Mouse (Mus musculus) skeletal muscle tissue, adult 2 months (tissue): ENCODE data around the gene Cyp27b1.
A peak's percentile ranks its signal among the peaks of the same experiment; 100 is the strongest.
"Not testable (repeated sequence)": the region's sequence is repeated elsewhere in the genome, so short reads cannot be mapped to it uniquely, and the experiment has no call there.

Source experiments
- DNase-seq: peaks from one replicate; pipeline ENCODE4 v3.0.0-alpha.2; 2012; ENCODE audit warnings: low read depth, low spot score

Gene Cyp27b1

DNA sequence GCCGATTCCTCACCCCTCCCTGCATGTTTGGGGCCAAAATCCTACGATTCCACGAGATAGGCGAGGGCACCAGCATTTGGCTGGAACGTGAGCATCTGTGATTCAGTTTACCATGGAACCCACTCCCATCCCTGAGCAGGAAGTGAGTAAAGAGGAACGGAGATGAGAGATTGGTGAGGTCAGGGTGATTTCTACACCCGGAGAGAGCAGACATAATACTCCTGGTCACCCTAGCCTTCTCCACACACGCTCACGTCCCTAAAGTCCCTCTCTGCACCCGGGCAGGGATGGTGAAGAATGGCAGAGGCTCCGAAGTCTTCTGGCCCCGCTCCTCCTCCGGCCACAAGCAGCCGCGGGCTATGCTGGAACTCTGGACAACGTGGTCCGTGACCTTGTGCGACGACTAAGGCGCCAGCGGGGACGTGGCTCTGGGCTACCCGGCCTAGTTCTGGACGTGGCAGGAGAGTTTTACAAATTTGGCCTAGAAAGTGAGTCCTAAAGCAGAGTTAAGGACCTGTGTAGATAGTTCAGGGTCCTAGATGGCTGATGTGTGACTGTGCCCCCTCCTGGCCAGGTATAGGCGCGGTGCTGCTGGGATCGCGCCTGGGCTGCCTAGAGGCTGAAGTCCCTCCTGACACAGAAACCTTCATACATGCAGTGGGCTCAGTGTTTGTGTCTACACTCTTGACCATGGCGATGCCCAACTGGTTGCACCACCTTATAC is 1.5 kb downstream of the Cyp27b1 start:
- no peak for DNase-seq

DNA sequence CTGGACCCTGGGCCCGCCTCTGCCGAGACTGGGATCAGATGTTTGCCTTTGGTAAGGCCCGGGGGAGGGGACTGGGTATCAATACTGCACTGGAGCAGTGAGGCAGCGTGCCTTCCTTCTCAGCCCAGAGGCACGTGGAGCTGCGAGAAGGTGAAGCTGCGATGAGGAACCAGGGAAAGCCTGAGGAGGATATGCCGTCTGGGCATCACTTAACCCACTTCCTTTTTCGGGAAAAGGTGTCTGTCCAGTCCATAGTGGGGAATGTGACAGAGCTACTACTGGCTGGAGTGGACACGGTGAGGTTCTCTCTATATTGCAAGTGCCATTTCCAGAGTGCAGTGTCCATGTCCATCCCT is 2.0 kb downstream of the Cyp27b1 start:
- DNase-seq, result no peak

DNA sequence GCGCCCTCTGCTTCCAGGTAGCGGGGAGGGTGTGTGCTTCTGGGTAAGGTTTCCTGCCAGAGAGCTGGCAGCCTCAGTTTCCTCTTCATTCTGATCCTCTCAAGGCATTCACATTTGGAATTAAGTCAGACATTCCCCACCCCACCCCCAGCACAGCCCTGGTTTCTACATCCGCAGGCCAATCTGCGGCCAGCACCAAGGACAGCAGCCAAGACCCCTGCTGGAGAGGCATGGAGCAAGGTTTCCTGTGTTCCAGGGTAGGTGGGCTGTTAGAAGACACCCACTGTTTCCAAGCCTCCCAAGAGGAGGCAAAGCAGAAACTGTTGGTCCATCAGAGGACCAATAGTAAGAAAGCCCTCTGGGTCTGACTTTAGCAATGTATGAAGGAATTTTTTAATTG is 6.6 kb downstream of the Cyp27b1 start:
- DNase-seq, result no peak

DNA sequence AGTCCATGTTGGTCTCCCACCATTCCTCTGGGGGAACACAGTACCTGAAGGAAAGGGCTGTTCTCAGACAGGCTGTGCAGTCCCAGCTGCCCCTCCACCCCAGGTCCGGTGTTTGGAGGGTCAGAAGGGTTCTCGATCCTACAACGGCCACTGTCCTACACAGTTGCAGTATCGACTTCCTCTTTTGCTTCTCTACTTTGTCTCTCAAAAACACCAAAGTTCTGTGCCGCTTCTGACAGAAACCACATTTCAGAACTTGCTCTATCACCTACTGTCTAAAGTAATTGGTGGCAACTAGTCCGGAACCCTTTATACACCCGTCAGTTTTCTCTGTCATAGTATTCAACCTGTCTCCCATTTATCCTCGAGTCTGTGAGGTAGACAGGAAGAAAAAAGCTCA is 7.4 kb downstream of the Cyp27b1 start:
- no peak for DNase-seq

DNA sequence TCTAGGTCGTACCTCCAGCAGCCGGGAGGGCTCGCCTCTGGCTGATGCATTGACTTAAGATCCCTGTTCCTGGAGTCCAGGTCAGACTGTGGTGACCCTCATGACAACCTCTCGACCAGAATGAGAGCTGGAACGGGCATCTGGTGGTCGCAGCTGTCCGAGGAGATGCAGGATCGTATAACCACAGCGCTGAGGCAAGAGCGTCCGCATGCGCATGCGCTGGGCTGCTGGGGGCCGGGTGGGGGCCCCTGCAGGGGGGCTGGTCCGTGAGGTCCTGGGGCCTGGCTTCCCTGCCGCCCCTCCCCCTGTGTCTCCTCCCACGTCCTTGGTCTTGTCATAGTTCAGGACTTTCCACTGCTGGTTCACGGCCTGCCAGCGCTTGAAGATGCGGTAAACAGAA is 8.4 kb downstream of the Cyp27b1 start:
- DNase-seq, result no peak

GRCm38 (mm10) chr10:127058161-127058560 is 10.1 kb downstream of the Cyp27b1 start:
- no peak for DNase-seq

DNA sequence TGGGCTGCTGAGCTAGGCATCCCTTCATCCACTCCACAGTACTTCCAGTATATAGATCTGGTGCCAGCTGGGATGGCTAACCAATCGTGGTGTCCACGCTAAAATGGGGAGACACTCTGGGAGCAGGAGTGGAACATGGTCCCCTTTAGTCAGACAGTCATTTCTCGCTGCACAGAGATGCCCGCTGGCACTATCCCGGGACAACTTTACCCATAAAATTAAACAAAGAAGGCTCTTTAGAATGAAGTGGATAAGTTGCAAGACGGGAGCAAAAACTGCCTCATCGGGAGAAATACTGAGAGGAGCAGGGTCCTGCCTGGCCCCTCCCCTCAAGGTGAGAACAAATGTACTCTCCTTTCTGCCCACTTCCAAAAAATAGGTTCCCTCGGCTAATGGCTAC is 10.7 kb downstream of the Cyp27b1 start:
- no peak for DNase-seq

GRCm38 (mm10) chr10:127059174-127059967 is 11.3 kb downstream of the Cyp27b1 start:
- no peak for DNase-seq

DNA sequence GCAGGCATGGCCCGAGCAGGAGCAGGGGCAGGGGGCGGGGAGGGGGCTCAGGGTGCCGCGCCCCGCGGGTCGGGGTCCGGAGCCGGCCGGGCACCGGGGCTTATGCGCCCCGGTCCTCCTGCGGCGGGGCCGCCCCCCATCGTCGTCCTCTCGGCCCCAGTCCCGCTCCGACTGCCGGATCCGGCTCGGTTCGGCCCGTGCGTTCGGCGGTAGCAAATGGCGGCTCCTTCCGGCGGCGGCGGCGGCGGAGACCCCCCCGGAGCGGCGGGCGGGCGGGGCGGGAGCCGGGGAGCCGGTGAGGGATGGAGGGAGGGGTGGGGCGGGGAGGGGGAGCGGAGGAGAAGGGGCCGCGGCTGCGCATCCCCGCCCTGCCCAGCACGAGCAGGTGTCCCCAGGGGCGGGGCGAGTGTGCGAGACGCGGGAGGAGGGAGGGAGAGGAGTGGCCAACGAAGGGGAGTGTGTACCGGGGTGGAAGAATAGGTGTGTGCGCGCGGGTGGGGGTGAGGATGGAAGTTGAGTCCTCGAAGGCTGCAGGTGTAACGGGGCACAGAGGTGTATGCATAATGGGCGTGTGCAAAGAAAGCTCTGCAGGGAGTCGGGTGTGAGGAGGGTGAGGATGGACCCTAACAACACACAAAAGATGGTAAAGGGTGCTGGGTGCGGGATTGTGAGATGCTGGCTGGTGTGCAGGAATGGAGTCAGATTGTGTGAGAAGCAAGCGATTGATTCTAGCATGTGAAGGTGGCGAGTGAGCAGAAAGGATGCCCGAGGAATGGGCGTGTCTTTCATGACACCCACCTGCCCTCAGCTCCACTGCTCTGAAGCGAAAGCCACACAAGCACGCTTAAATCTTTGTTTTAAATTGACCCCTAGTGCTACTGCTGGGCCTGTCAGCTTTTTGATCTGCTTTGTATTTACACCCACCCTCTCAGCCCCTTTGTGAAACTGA is 12.2 kb downstream of the Cyp27b1 start, which contains the start of gene March9:
Gene March9 (minus strand): TSS at position 217 of the 949 bp plus-strand sequence.
- DNase-seq, result no peak

GRCm38 (mm10) chr10:127061085-127061484 is 13.0 kb downstream of the Cyp27b1 start:
- DNase-seq, result no peak

GRCm38 (mm10) chr10:127061513-127061912 is 13.5 kb downstream of the Cyp27b1 start:
- no peak for DNase-seq

DNA sequence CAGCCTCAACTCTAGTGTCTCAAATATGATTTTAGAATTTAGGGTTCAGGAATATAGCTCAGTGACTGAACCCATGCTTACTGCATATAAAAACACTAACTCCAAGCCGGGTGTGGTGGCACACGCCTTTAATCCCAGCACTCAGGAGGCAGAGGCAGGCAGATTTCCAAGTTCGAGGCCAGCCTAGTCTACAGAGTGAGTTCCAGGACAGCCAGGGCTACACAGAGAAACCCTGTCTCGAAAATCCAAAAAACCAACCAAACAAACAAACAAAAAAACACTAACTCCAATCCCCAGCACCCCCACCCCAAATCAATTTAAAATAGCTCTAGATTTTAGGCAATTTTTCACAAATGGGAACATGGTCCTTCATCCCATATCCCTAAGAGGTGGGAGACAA is 14.1 kb downstream of the Cyp27b1 start:
- not testable (repeated sequence) for DNase-seq

- no peak for DNase-seq
Observed at GRCm38 (mm10) chr10:127062503-127062902, 14.5 kb downstream of the Cyp27b1 start.

DNA sequence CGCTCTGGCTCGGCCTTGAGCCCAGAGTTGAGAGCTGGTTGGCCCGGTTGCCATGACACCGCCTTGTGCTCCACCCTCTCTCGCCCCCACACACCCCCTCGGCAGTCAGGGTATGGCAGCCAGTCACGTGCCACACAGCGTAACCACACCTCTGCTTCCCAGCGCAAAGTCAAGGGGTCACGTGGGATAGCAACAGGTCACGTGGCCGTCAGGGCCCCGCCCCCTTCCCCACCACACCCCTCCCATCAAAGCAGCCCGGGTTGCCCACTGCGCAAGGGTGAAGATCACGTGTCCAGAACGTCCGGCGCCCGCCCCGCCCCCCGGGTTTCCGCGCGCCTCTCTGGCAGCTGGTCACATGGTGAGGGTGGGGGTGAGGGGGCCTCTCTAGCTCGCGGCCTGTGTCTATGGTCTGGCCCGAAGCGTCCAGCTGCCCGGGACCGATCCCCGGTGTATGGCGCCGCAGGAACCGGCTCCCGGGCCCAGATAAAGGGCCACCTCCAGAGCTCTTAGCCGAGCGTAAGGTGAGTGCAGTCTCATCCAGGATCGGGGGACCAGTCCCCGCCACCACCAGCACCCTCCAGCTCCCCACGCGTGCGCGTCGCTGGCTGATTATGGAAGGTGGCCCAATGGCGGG is 15.3 kb downstream of the Cyp27b1 start, which contains the start of gene Cdk4:
Gene Cdk4 (plus strand): TSS at position 296 of the 634 bp plus-strand sequence.
- DNase-seq, result peak; percentile 99

DNA sequence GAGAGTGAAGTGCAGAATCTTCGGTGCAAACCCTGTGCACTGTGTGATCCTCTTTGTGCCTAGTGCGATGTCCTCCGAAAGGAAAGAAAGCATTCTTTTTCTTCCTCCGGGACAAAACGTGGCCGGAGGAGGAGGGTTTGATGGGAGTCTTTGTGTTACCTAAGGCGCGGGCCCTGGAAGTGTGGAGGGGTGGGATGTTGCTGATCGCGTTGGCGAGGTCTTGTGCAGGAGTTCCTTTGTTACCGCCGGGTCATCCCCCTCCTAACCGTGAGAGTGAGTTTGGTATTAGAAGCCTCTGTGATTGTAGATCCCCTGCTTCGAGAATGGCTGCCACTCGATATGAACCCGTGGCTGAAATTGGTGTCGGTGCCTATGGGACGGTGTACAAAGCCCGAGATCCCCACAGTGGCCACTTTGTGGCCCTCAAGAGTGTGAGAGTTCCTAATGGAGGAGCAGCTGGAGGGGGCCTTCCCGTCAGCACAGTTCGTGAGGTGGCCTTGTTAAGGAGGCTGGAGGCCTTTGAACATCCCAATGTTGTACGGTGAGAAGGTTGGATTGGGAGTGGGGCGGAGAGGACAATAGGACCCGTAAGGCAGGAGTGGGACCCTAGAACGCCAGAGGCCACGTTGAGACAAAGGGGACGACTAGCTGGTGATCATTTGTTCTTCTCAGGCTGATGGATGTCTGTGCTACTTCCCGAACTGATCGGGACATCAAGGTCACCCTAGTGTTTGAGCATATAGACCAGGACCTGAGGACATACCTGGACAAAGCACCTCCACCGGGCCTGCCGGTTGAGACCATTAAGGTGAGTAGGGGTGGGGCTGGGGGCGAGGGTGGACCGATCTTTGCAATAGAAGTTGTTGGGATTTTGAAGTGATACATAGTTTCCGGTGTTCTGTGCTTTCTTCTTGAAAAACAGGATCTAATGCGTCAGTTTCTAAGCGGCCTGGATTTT is 16.1 kb downstream of the Cyp27b1 start:
- DNase-seq, result no peak

DNA sequence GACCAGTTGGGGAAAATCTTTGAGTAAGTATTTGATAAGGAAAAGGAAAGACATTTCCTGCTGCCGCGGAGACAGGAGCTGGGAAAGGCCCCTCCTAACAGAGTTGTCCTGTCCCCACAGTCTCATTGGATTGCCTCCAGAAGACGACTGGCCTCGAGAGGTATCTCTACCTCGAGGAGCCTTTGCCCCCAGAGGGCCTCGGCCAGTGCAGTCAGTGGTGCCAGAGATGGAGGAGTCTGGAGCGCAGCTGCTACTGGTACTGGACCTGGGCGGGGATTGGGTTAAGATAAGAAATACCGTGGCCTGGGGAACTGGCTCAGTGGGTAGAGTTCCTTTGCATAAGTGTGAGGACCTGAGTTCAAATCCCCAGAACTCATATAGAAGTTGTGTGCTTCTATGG is 17.9 kb downstream of the Cyp27b1 start:
- DNase-seq, result no peak

DNA sequence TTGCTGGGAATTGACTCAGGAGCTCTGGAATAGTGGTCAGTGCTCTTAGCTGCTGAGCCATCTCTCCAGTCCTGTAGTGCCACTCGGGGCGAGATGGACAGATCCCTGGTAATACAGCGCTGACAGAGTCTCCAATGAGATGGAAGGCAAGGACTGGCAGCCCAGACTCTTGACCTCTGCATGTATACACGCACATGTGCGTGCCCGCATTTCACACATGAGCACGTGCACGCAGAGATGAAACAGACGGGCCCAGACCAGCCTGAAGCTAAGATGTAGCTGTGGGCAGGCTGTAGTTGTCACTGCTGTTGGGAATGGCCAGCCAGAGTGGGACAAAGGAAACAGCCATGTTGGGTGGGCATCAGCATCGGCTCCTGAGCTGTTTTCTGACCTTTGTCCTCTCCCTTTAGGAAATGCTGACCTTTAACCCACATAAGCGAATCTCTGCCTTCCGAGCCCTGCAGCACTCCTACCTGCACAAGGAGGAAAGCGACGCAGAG is 18.5 kb downstream of the Cyp27b1 start:
- DNase-seq, result no peak

DNA sequence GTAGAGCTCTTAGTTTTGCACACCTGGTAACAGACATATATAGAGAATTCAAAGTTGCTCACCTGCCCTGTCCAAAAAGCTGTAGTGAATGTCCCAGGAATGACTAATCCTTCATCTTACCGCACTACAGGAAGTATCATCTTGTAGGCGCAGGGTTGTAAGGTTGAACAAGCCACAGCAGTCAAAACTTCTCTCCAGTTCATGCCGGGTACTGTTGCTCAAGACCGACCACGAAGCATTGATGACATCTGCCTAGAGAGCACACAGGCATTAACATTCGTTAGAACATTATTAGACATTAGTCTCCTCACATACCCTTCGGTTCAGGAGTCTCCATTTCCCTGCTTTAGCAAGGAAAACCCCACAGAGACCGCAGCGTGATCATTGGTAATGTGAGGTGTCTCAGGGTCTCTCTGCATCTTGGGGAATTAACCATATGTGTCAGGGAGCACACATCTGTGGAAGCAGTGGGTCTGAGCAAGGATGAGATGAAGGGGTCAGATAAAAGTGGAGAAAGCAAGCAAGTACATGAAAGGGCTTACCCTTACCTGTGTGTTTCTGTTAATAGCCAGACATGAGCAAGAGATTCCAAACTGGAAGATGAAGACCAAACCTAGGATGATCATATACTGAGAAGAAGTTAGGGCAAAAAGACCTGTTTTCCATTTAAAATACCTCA is 20.4 kb downstream of the Cyp27b1 start:
- no peak for DNase-seq
